Mouse (Mus musculus) MEL (cell line): ENCODE data around the gene Tbxas1. TPM values are rescaled to one million over a fixed set of nuclear protein-coding genes. Genes with fewer than 3 reads are reported as not detected.

Source experiments
- DNase-seq: peaks from one replicate; pipeline ENCODE4 v3.0.0; 2011; ENCODE audit warnings: low read depth, low spot score
- H3K27ac ChIP-seq: 2 replicates; pipeline ENCODE4 v1.5.1; 2012; ENCODE audit warnings: low read depth, mild to moderate bottlenecking, control low read depth, low read length, moderate library complexity; ENCODE audit not compliant: control insufficient read depth
- H3K27me3 ChIP-seq, 2 experiments: fragments of 150-350 bp in 1 of 2; sonication (generic) in 1 of 2; 2 replicates each; pipeline ENCODE4 v1.6.1; 2012; ENCODE audit warnings: low read length in 2 of 2, mild to moderate bottlenecking in 2 of 2, improper control_type of control experiment in 1 of 2, moderate library complexity in 1 of 2; ENCODE audit not compliant: insufficient read depth in 2 of 2, control insufficient read depth in 1 of 2
- H3K36me3 ChIP-seq, 2 experiments: 2 replicates each; pipeline ENCODE4 v1.6.1; 2012 to 2014; ENCODE audit warnings: low read length in 2 of 2, improper control_type of control experiment in 1 of 2, inconsistent platforms in 1 of 2, mild to moderate bottlenecking in 1 of 2; ENCODE audit not compliant: insufficient read depth in 2 of 2, control insufficient read depth in 1 of 2
- H3K4me1 ChIP-seq, 2 experiments: fragments of 150-350 bp in 1 of 2; sonication (generic) in 1 of 2; 2 replicates each; pipeline ENCODE4 v1.6.1; 2012; ENCODE audit warnings: low read length in 2 of 2, improper control_type of control experiment in 1 of 2, mild to moderate bottlenecking in 1 of 2; ENCODE audit not compliant: insufficient read depth in 2 of 2, control insufficient read depth in 1 of 2
- H3K4me3 ChIP-seq, 2 experiments: fragments of 150-350 bp in 1 of 2; sonication (generic) in 1 of 2; 2 replicates each; pipeline ENCODE4 v1.5.1; 2012; ENCODE audit warnings: low read depth in 2 of 2, low read length in 2 of 2, mild to moderate bottlenecking in 2 of 2, moderate library complexity in 2 of 2, control low read depth in 1 of 2, improper control_type of control experiment in 1 of 2; ENCODE audit not compliant: control insufficient read depth in 1 of 2, insufficient read depth in 1 of 2
- H3K79me2 ChIP-seq: 2 replicates; pipeline ENCODE4 v1.6.1; 2012; ENCODE audit warnings: mild to moderate bottlenecking, low read length, moderate library complexity; ENCODE audit not compliant: control insufficient read depth, poor library complexity, insufficient read depth
- H3K9ac ChIP-seq: 2 replicates; pipeline ENCODE4 v1.6.1; 2012; ENCODE audit warnings: low read depth, mild to moderate bottlenecking, control low read depth, low read length, moderate library complexity; ENCODE audit not compliant: control insufficient read depth, poor library complexity, severe bottlenecking
- H3K9me3 ChIP-seq: fragments of 150-350 bp; sonication (generic); replicated peaks from 2 replicates; pipeline ENCODE4 v1.6.1; 2012; ENCODE audit warnings: mild to moderate bottlenecking, low read length, improper control_type of control experiment, moderate library complexity; ENCODE audit not compliant: insufficient read depth
- CHD2 ChIP-seq: IDR thresholded peaks from 2 replicates; pipeline ENCODE4 v1.6.1; 2011; ENCODE audit warnings: low read length, improper control_type of control experiment
- E2F4 ChIP-seq: IDR thresholded peaks from 2 replicates; pipeline ENCODE4 v1.6.1; 2011; ENCODE audit warnings: low read depth, low read length, improper control_type of control experiment, borderline replicate concordance
- ELF1 ChIP-seq: IDR thresholded peaks from 2 replicates; pipeline ENCODE4 v1.6.1; 2014; ENCODE audit warnings: low read depth, mild to moderate bottlenecking, inconsistent platforms, low read length, improper control_type of control experiment, moderate library complexity
- ETS1 ChIP-seq: IDR thresholded peaks from 2 replicates; pipeline ENCODE4 v1.6.1; 2012; ENCODE audit warnings: low read depth, mild to moderate bottlenecking, inconsistent platforms, low read length, improper control_type of control experiment, moderate library complexity
- GABPA ChIP-seq: IDR thresholded peaks from 2 replicates; pipeline ENCODE4 v1.6.1; 2012; ENCODE audit warnings: low read depth, mild to moderate bottlenecking, inconsistent platforms, low read length, improper control_type of control experiment, moderate library complexity
- HCFC1 ChIP-seq: IDR thresholded peaks from 2 replicates; pipeline ENCODE4 v1.6.1; 2012; ENCODE audit warnings: low read depth, mild to moderate bottlenecking, inconsistent platforms, low read length, improper control_type of control experiment, moderate library complexity
- JUND ChIP-seq: IDR thresholded peaks from 2 replicates; pipeline ENCODE4 v1.6.1; 2011; ENCODE audit warnings: low read depth, mild to moderate bottlenecking, improper control_type of control experiment, low read length
- KAT2A ChIP-seq: conservative IDR thresholded peaks from 2 replicates; pipeline ENCODE4 v1.6.1; 2012; ENCODE audit warnings: low read depth, low read length, improper control_type of control experiment, inconsistent platforms
- MAFK ChIP-seq: IDR thresholded peaks from 2 replicates; pipeline ENCODE4 v1.6.1; 2011; ENCODE audit warnings: low read depth, mild to moderate bottlenecking, low read length, improper control_type of control experiment, borderline replicate concordance
- MAX ChIP-seq: IDR thresholded peaks from 2 replicates; pipeline ENCODE4 v1.6.1; 2011; ENCODE audit warnings: low read length, improper control_type of control experiment
- MAZ ChIP-seq: IDR thresholded peaks from 2 replicates; pipeline ENCODE4 v1.6.1; 2012; ENCODE audit warnings: low read depth, mild to moderate bottlenecking, inconsistent platforms, low read length, improper control_type of control experiment
- NELFE ChIP-seq: IDR thresholded peaks from 2 replicates; pipeline ENCODE4 v1.6.1; 2011; ENCODE audit warnings: low read depth, low read length, improper control_type of control experiment
- POLR2AphosphoS2 ChIP-seq: IDR thresholded peaks from 2 replicates; pipeline ENCODE4 v1.6.1; 2011; ENCODE audit warnings: low read length, improper control_type of control experiment
- POLR2AphosphoS5 ChIP-seq: IDR thresholded peaks from 2 replicates; pipeline ENCODE4 v1.6.1; 2012; ENCODE audit warnings: low read depth, borderline replicate concordance, mild to moderate bottlenecking, inconsistent platforms, low read length, moderate library complexity, mixed read lengths
- RCOR1 ChIP-seq: IDR thresholded peaks from 2 replicates; pipeline ENCODE4 v1.6.1; 2012; ENCODE audit warnings: low read depth, mild to moderate bottlenecking, inconsistent platforms, low read length, improper control_type of control experiment
- SIN3A ChIP-seq: IDR thresholded peaks from 2 replicates; pipeline ENCODE4 v1.6.1; 2012; ENCODE audit warnings: low read length, improper control_type of control experiment, inconsistent platforms
- TBP ChIP-seq: IDR thresholded peaks from 2 replicates; pipeline ENCODE4 v1.8.0; 2011; ENCODE audit warnings: low read depth, low read length, improper control_type of control experiment
- UBTF ChIP-seq: IDR thresholded peaks from 2 replicates; pipeline ENCODE4 v1.6.1; 2012; ENCODE audit warnings: low read depth, mild to moderate bottlenecking, inconsistent platforms, low read length, improper control_type of control experiment, moderate library complexity, borderline replicate concordance; ENCODE audit not compliant: insufficient read depth
- polyA plus RNA-seq, 2 experiments: library from polyadenylated mRNA; stranded (reverse) in 1 of 2; unstranded in 1 of 2; fragments of >175 nt in 1 of 2; fragments of >200 nt in 1 of 2; gene quantifications; 2 replicates each; pipeline versions ENCODE4 v1.2.1 to v1.2.4; 2012; ENCODE audit warnings: low replicate concordance in 2 of 2, low read depth in 1 of 2; ENCODE audit not compliant: insufficient read length in 2 of 2, insufficient read depth in 1 of 2, missing spikeins in 1 of 2
- total RNA-seq: library from RNA; depleted of rRNA; stranded (reverse); fragments of 300-350 nt; gene quantifications from 2 replicates; pipeline ENCODE4 v1.2.3, GENCODE M21; 2012; rRNA removed

The Tbxas1 gene
- 0.54 and 0.65 TPM in 2 replicates for total RNA-seq
- polyA plus RNA-seq = 1 to 10 TPM in 1 of 2 experiments, not detected in 1; 2.7 TPM

- Histone ChIP-seq H3K4me1 (peaks cover 0 to 4% of the 10 kb centered on the region in 2 experiments; a peak in 1 of 4 replicates), H3K9me3 (no peaks in the 10 kb centered on the region), H3K9ac (peak within 1 kb of the TSS; percentile 91), H3K27me3 (peaks cover 9 to 12% of the 10 kb centered on the region in 2 experiments), H3K79me2 (peaks cover 11% of the 10 kb centered on the region), H3K4me3 (peak within 1 kb of the TSS; percentile 74 to 88), H3K27ac (peak within 1 kb of the TSS; percentile 80), H3K36me3 (no peaks in the 10 kb centered on the region)
- DNase-seq = peak; percentile 48
- TF ChIP-seq CHD2 = no peak
- no peak for TF ChIP-seq ETS1
- no peak for TF ChIP-seq TBP
- TF ChIP-seq SIN3A = peak; percentile 28; the same call in 1 of the 2 replicates
- TF ChIP-seq MAZ = peak; percentile 14; the same call in 1 of the 2 replicates
- no peak for TF ChIP-seq ELF1
- no peak for TF ChIP-seq E2F4
- no peak for TF ChIP-seq KAT2A
- TF ChIP-seq POLR2AphosphoS5 = no peak
Observed at GRCm38 (mm10) chr6:38875258-38876070, at the start of gene Tbxas1. Tbxas1 (plus strand) TSS chr6:38875404.

GRCm38 (mm10) chr6:38825886-38826285 is 49.3 kb upstream of the Tbxas1 start:
- DNase-seq = no peak
- H3K4me1 ChIP-seq = peaks cover 45 to 48% of the 10 kb centered on the region in 2 experiments
- H3K9ac ChIP-seq = no peak overlapping the region
- H3K27me3 ChIP-seq = no peaks in the 10 kb centered on the region
- TF ChIP-seq NELFE (no peak), KAT2A (no peak), E2F4 (no peak), POLR2AphosphoS5 (no peak), MAZ (no peak), SIN3A (no peak), MAFK (no peak), ETS1 (no peak), POLR2AphosphoS2 (no peak), HCFC1 (no peak), UBTF (no peak), RCOR1 (no peak), JUND (no peak), GABPA (no peak), MAX (no peak)
- H3K4me3 ChIP-seq = no peak overlapping the region
- no peaks in the 10 kb centered on the region for H3K79me2 ChIP-seq
- no peak overlapping the region for H3K27ac ChIP-seq
- H3K9me3 ChIP-seq = no peaks in the 10 kb centered on the region
- peaks cover 0 to 63% of the 10 kb centered on the region in 2 experiments; a peak in 2 of 4 replicates for H3K36me3 ChIP-seq
